In the genomic region with DNA sequence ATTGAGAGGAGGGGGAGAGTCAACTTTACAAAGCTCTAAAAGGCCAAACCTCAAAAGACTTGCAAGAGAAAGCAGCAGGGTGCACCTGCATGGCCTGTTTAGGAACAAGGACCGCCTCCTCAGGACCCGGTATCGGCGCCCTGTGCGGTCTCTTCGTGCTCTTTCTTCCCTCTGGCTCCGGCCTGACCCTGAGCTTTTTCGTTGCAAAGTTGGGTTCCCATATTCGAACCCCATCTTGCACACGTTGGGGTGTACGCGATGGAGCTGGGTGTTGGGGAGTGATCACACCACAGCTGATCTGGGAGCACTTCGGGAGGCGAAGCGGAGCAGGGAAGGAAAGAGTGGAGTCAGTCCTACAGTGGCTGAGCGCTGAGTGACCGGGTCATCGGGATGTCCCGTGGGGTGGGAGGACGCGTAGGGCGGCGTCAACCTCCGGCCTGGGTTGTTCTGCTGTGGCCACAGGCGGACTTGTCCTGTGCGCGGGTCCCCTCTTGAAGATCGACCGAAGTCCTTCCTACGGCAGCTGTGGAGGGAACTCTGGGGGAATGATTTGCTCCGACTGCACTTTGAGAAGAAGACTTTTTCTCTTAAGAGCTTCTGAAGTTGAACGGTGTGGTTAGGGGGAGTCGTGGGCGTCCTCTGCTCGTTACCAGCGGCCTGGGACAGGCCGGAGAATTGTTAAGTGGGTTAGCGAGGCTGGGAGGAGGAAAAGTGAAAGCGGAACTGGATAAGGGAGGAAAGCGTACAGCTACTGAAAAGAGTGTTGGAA, we compare ENCODE assay signal across 9 mouse cellular contexts. TPM values are rescaled to one million over a fixed set of nuclear protein-coding genes. Genes with fewer than 3 reads are reported as not detected.
A peak's percentile ranks its signal among the peaks of the same experiment; 100 is the strongest.
DNase-seq lines count a peak whose midpoint lies in the region; ATAC-seq and TF ChIP-seq lines count a peak whose summit lies in the region.
"Had no signal": no experiment of that assay in that cellular context is flagged by ENCODE, and none has a peak within 500 bp of the region (broad histone marks: within the 10 kb centered on the region; RNA-seq: fewer than 3 reads in every experiment).

No protein-coding gene starts in this region.

- H3K4me1 ChIP-seq in bone marrow macrophage, adult 2 months (ENCODE audit: control insufficient read depth, insufficient read depth, low read length): peaks cover 6% of the 10 kb centered on the region
- peaks cover 26% of the 10 kb centered on the region for H3K4me1 ChIP-seq in hindbrain, embryonic 12.5 days
- H3K4me1 ChIP-seq in limb, embryonic 14.5 days (ENCODE audit: control insufficient read depth, insufficient read depth, low read length): peaks cover 31% of the 10 kb centered on the region
- peaks cover 29% of the 10 kb centered on the region for H3K4me1 ChIP-seq in midbrain, embryonic 12.5 days

- peak overlapping the region; percentile 67 for H3K4me3 ChIP-seq in bone marrow macrophage, adult 2 months (ENCODE audit: insufficient read depth, low read length)
- peak overlapping the region; percentile 39 for H3K4me3 ChIP-seq in hindbrain, embryonic 12.5 days
- H3K4me3 ChIP-seq in limb, embryonic 14.5 days (replicated peaks; ENCODE audit: low read length): peak overlapping the region; percentile 41
- peak overlapping the region; percentile 40 for H3K4me3 ChIP-seq in midbrain, embryonic 12.5 days

- ATAC-seq in frontal cortex, adult (ENCODE audit: low TSS enrichment): peak; percentile 54
- peak; percentile 59 for ATAC-seq in hindbrain, embryonic 12.5 days (ENCODE audit: low FRiP score)
- peak; percentile 51 for ATAC-seq in limb, embryonic 14.5 days (ENCODE audit: low FRiP score, low read depth)
- ATAC-seq in midbrain, embryonic 12.5 days (ENCODE audit: low FRiP score, low read depth): peak; percentile 66
- ATAC-seq: Patski had no signal

- no peak for DNase-seq in frontal cortex, postnatal 25 days (ENCODE audit: low spot score in 2 of 2)
- DNase-seq in gastrocnemius, adult 18-20 months (ENCODE audit: low spot score): peak; percentile 76
- peak; percentile 44 for DNase-seq in limb, embryonic 14.5 days (ENCODE audit: low spot score)
- DNase-seq in spleen, postnatal 10 days (ENCODE audit: low spot score in 2 of 2): peak; percentile 68 to 69

- 2% methylated on average over 40 of the region's 40 CpGs for WGBS in hindbrain, embryonic 12.5 days
- 2% methylated on average over 40 of the region's 40 CpGs for WGBS in limb, embryonic 14.5 days
- under 1% methylated on average over 40 of the region's 40 CpGs for WGBS in midbrain, embryonic 12.5 days

- TF ChIP-seq CTCF in bone marrow macrophage, adult 2 months (IDR thresholded peaks at IDR 0.05; ENCODE audit: low read depth, low read length): no peak

- no peaks in the 10 kb centered on the region for H3K36me3 ChIP-seq in hindbrain, embryonic 12.5 days
- H3K36me3 ChIP-seq in limb, embryonic 14.5 days (ENCODE audit: control insufficient read depth, insufficient read depth, low read length): no peaks in the 10 kb centered on the region
- H3K36me3 ChIP-seq in midbrain, embryonic 12.5 days: no peaks in the 10 kb centered on the region

- H3K9ac ChIP-seq in hindbrain, embryonic 12.5 days: peak overlapping the region; percentile 67
- peak overlapping the region; percentile 64 for H3K9ac ChIP-seq in limb, embryonic 14.5 days (ENCODE audit: low read depth, low read length, severe bottlenecking)
- H3K9ac ChIP-seq in midbrain, embryonic 12.5 days (replicated peaks): peak overlapping the region; percentile 52

- H3K27me3 ChIP-seq in hindbrain, embryonic 12.5 days: peaks cover 49% of the 10 kb centered on the region
- no peaks in the 10 kb centered on the region; the same call in 1 of the 2 replicates for H3K27me3 ChIP-seq in limb, embryonic 14.5 days (ENCODE audit: control insufficient read depth, insufficient read depth, low read length)
- H3K27me3 ChIP-seq in midbrain, embryonic 12.5 days: peaks cover 84% of the 10 kb centered on the region
- H3K27me3 ChIP-seq: Patski had no signal

- peak overlapping the region; percentile 94 for H3K27ac ChIP-seq in bone marrow macrophage, adult 2 months (ENCODE audit: insufficient read depth, low read depth, low read length)
- peak overlapping the region; percentile 48 for H3K27ac ChIP-seq in hindbrain, embryonic 12.5 days
- H3K27ac ChIP-seq in limb, embryonic 14.5 days (replicated peaks; ENCODE audit: low read depth, low read length): peak overlapping the region; percentile 65
- peak overlapping the region; percentile 36; the same call in 1 of the 2 replicates for H3K27ac ChIP-seq in midbrain, embryonic 12.5 days (replicated peaks)

- TF ChIP-seq POLR2A in bone marrow macrophage, adult 2 months (IDR thresholded peaks at IDR 0.05; ENCODE audit: borderline replicate concordance, low read depth, low read length): no peak
- no peak for TF ChIP-seq POLR2A in limb, embryonic 14.5 days (IDR thresholded peaks at IDR 0.05; ENCODE audit: borderline replicate concordance, extremely low read depth, insufficient read depth, insufficient read length)

- peak overlapping the region; percentile 71 for H3K4me2 ChIP-seq in hindbrain, embryonic 12.5 days (replicated peaks)
- peak overlapping the region; percentile 85 for H3K4me2 ChIP-seq in limb, embryonic 14.5 days (replicated peaks; ENCODE audit: low read depth, low read length, severe bottlenecking)
- peak overlapping the region; percentile 71 for H3K4me2 ChIP-seq in midbrain, embryonic 12.5 days (replicated peaks)

- no peaks in the 10 kb centered on the region for H3K9me3 ChIP-seq in hindbrain, embryonic 12.5 days (replicated peaks)
- no peaks in the 10 kb centered on the region for H3K9me3 ChIP-seq in limb, embryonic 14.5 days (ENCODE audit: control insufficient read depth, low read length)
- H3K9me3 ChIP-seq in midbrain, embryonic 12.5 days: no peaks in the 10 kb centered on the region

RNA-seq across cellular contexts. Expression of gene Nfia, which starts 20.9 kb away (rescaled TPM):
- 7.8 and 8.1 TPM in 2 replicates for polyA plus RNA-seq in bone marrow macrophage, adult 2 months (2012; ENCODE audit: insufficient read depth, insufficient read length, missing spikeins)
- 10 to 100 TPM; 56.3 to 56.9 TPM for total RNA-seq in gastrocnemius, adult 18-20 months (2021)
- 58.4 and 62.7 TPM in 2 replicates for polyA plus RNA-seq in hindbrain, embryonic 12.5 days (2016; fragmentation: Nextera tagmentation; extraction: Ambion mirVana)
- 51.9 and 74.6 TPM in 2 replicates for polyA plus RNA-seq in limb, embryonic 14.5 days (2012; rRNA removed)
- polyA plus RNA-seq in limb, embryonic 14.5 days (2014; fragmentation: Nextera tagmentation; extraction: Ambion mirVana): 71.2 and 89.3 TPM in 2 replicates
- 28.5 and 28.6 TPM in 2 replicates for polyA plus RNA-seq in midbrain, embryonic 12.5 days (2016; fragmentation: Nextera tagmentation; extraction: Ambion mirVana)

RNA-seq across cellular contexts. Expression of gene E130114P18Rik, which starts 26.2 kb away (rescaled TPM):
- polyA plus RNA-seq in bone marrow macrophage, adult 2 months (2012; ENCODE audit: insufficient read depth, insufficient read length, missing spikeins): not detected in 2 replicates
- under 1 TPM in 1 of 2 experiments, not detected in 1; 0.21 TPM for total RNA-seq in gastrocnemius, adult 18-20 months (2021)
- polyA plus RNA-seq in hindbrain, embryonic 12.5 days (2016; fragmentation: Nextera tagmentation; extraction: Ambion mirVana): 28.0 and 28.2 TPM in 2 replicates
- polyA plus RNA-seq in limb, embryonic 14.5 days (2012; rRNA removed): 2.1 and 2.2 TPM in 2 replicates
- polyA plus RNA-seq in limb, embryonic 14.5 days (2014; fragmentation: Nextera tagmentation; extraction: Ambion mirVana): 4.6 and 4.9 TPM in 2 replicates
- polyA plus RNA-seq in midbrain, embryonic 12.5 days (2016; fragmentation: Nextera tagmentation; extraction: Ambion mirVana): 11.5 and 16.5 TPM in 2 replicates

Comparison
In these comparisons a context has a peak if more than half of its experiments do, and no peak if none do; other contexts are left out.
1. DNase-seq: peak in gastrocnemius, adult 18-20 months (single experiment), limb, embryonic 14.5 days (single experiment) and spleen, postnatal 10 days (2 of 2); none in frontal cortex, postnatal 25 days (0 of 2).
2. H3K27ac ChIP-seq: peak in every context shown above with its lines; median percentile 94 in bone marrow macrophage, adult 2 months; 65 in limb, embryonic 14.5 days; 48 in hindbrain, embryonic 12.5 days; 36 in midbrain, embryonic 12.5 days.
3. Peak in every context shown above with its lines, with median percentiles within 50 percentile points of each other: ATAC-seq, H3K4me3 ChIP-seq, H3K4me2 ChIP-seq and H3K9ac ChIP-seq.